Mouse (Mus musculus) monocyte, adult 5-6 weeks (primary cell): Measurements from ENCODE around the gene Cyth1. TPM values are rescaled to one million over a fixed set of nuclear protein-coding genes. Genes with fewer than 3 reads are reported as not detected.
A peak's percentile ranks its signal among the peaks of the same experiment; 100 is the strongest.

ENCODE experiments used
- ATAC-seq: fragments of 153-309, 156-312 bp; replicated peaks from 2 replicates; pipeline ENCODE4 v1.8.0; 2017; ENCODE audit warnings: mild to moderate bottlenecking; ENCODE audit not compliant: low TSS enrichment, insufficient number of reproducible peaks, severe bottlenecking, poor library complexity, low FRiP score
- total RNA-seq: library from RNA; stranded (forward); fragments of 200-1000, 200-491, 200-594 nt; gene quantifications from 3 replicates; pipeline ENCODE4 v1.2.3, GENCODE M21; 2017

The Cyth1 gene
- total RNA-seq, 1 experiment from 2014 or later, result 110 TPM

DNA sequence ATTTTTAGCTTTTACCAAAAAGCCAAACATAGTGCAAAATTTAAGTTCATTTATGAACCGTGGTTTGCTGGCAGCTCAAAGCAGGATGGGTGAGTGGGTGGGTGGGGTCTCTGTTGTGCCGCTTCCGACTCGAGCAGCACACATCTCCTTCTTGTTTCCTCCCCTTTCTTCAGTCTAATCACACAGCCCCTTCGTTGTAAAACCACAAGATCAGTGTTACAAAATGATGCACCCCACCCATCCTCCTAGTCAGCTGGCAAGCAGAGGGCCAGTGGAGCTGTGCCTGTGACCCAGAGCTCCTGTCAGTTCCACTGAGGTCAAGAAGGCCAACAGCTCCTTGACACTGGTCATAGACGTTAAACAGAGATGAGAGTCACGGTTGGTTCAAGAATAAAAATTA is 20.7 kb downstream of the Cyth1 start:
- peak; percentile 69 for ATAC-seq

GRCm38 (mm10) chr11:118226850-118227249 is 21.5 kb downstream of the Cyth1 start:
- no peak for ATAC-seq

DNA sequence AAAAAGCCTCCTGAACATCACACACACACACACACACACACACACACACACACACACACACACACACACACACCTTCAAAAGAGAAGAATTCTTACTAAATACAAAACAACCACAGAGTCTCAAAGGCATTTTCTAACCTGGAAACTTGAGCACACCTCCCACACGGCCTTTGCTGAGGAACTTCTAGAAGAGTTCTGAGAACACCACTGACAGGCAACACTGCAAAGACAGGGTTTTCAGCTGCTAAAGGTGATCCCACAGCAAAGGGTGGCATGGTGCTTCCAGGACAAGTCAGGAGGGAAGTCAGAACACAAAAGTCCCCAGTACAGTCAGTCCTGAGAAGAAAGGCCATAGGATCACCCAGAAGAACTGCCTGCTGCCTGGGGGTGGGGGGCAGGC is 22.5 kb downstream of the Cyth1 start:
- ATAC-seq, result no peak

DNA sequence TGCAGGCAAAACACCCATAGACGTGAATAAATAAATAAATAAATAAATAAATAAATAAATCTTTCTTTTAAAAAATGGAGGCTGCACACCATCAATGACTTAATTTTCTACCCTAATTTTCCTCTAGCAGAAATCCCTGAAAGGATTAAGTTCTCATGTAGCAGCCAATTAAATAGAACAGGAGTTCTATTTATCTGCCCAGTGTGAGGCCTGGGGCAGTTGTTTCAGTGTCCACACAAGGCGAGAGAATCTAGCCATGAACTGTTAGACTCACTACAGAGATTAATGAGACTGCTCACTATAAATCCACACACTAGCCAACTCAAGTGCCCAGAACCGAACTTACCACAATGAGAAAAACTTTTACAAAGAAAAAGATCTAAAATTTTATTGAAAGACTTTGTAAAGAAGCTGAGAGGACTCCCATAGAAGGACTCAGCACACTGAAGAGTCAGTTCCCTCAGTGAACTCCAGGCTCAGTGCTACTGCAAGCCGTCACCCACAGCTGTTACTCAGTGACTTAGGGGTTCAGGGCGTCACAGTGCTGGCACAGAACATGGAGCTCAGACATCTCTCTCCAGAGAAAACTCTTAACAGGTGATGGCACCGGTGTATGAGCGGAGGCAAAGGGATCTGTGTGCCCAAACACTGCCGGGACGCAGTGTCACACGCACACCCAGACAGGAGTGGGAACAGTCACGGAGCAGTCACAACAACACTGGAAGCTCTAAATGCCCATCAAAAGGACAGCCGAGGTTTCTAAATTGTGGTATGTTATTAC is 23.1 kb downstream of the Cyth1 start:
- ATAC-seq, result no peak

DNA sequence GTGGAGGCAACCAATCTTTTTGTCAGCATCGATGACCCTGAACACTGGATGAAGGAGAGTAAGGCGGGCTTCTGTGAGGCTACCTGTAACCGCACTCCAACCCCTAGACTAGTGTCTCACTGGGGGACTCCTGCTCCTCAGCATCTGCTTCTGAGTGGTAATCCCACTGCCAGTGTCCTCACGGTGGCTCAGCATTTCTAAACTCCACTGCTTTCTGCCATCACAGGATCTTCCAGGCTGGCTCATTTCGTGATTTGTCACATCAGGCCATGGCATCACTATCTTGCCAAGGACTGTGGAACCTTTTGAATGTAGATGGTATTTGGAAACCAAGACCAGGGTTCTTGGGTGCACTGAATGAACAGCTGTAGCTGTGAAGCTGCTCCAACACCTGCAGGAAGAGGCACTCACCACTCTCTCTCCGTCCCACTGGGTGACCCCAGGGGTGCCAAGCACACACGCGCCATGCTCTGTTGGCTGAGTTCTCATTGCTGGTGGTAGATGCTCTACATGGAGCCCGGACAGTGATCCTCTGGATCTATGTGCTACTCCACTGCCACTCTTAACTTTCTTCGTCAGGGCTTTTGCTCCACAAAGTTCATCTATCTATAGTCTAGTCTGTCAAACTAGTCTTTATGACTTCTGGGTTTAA is 24.9 kb downstream of the Cyth1 start:
- ATAC-seq, result no peak

- ATAC-seq, result no peak
Observed at GRCm38 (mm10) chr11:118222917-118223316, 25.5 kb downstream of the Cyth1 start.

- ATAC-seq, result no peak
Observed at GRCm38 (mm10) chr11:118222351-118222885, 26.0 kb downstream of the Cyth1 start.

DNA sequence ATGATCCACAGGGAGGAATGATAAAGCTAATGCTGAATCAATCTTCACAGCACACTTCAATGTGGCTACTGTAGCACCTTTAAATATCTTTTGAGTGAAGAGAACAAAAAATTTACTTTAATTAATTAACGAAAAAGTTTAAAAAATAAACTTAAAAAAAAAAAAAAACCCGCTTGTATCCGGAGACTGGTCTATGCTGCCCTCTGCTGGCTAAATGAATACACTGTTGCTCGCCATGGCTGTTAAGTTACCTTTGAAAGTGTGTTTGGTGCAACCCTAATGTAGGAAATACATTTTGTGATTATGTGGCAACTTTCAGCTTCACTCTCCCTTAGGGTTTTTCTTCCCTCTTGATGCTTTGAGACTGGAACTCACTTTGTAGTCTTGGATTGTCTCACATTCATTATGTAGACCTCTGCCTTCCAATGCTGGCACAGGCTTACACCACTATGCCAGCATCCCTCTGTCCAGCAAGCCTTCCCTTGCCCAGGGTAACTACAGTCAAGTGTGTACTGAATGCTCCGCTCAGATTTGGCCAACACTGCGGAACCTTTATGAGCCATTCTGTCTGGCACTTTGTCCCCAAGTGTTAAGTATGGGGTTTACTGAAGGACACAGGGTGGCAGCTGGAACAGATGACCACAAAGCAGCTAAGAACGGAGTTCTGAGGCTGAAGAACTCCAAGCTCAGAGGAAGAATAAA is 27.7 kb downstream of the Cyth1 start:
- ATAC-seq, result 0 out of 2 replicates have a peak, but pooled peaks have one; percentile 56

DNA sequence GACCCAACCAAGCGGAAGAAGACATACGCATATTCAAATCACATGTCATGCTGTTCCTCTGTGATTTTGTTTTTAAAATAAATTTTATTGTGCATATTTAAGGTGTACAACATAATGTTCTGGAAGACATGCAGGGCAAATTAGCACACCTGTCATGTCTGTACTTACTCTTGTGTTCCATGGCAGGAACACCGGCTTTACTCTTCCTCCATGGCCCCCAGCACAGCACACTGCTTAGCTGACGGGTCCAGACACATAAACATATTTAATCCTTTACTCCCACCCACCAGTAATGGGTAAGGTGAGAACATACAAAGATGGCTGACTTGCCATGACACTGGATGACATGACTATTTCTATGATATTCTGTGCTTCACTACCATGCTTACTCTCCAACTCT is 29.3 kb downstream of the Cyth1 start:
- ATAC-seq, result no peak

- no peak for ATAC-seq
Observed at GRCm38 (mm10) chr11:118216468-118216867, 31.9 kb downstream of the Cyth1 start.

DNA sequence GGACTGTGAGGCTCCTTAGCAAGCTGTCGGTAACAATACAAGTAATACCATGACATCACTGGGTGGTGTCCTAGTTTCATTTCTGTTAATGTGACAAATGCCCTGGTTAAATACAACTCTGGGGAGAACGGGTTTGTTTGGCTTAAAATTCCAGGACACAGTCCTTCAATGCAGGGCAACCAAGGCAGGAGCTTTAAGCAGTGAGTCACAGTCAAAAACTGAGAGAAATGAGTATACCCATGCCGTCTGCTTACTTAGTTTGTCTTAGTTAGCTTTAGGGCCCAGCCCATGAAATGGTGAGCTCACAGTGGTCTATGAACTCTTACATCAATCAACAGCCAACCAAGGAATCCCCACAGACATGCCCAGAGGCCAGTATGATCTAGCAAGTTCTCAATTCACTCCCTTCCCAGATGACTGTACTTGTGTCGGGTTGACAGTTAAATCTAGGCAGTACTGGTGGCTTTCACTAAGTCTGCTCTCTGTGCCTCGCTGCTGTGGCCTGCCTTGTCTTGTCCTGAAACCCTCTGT is 32.4 kb downstream of the Cyth1 start:
- ATAC-seq, result no peak

- peak; percentile 64 for ATAC-seq
Observed at GRCm38 (mm10) chr11:118212636-118213112, 35.7 kb downstream of the Cyth1 start.

DNA sequence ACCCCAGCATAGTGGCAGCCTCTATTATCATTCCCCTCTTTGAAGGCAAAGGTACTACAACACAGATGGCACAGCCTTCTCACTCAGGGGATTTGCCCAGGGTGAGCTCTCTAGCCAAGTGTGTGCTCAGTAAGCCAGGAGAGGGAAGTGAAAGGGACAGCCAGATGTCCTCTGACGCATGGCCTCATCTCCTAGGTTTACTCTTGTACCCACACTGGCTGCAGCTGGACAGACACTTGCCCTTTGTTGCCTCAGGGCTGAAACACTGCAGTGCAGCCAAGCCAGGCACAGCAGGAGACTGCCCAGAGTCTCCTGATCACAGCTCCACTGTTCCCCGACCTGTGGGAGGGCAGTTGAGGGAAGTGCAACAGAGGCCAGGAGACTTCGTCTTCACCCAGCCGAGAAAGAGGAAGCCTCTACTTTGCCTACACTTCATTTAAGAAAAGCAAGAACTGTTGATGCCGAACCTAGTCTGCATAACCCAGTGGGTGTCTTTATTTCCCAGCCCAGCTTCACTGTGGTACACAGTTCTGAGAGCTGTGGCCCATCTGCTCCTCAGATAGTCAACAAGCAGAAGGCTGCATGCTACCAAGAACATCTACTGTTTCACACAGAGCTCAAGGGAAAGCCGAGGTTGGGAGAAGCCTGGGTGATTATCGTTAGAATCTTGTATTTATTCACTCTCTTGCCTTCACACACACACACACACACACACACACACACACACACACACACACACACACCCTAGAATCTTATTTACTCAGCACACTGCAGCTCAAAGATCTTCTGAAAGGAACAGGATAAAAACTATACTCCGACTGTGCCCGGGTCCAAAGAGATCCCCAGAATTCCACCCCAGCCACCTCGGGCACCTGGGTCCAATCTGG is 36.4 kb downstream of the Cyth1 start:
- ATAC-seq, result peak; percentile 56

- peak; percentile 51 for ATAC-seq
Observed at GRCm38 (mm10) chr11:118210962-118211361, 37.4 kb downstream of the Cyth1 start.

GRCm38 (mm10) chr11:118210116-118210515 is 38.3 kb downstream of the Cyth1 start:
- ATAC-seq, result no peak

DNA sequence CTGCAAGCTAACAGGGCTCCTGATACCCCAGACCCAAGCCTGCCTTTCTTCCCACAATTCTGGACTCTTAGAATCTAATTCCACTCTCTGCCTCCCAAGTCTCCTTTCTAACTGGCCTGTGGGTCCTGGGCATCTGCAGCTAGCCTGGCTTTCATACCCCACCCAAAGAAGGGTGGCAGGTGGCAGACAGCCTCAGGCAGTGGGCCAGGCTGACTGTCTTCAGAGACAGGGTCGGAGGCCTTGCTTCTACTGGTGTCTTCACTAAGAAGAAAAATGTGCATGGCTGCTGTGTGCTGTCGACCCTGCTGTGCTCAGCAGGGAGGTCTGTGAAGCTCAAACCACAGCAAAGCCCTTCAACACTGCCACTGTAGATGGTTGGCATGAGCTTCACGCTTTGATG is 39.0 kb downstream of the Cyth1 start:
- ATAC-seq, result no peak

GRCm38 (mm10) chr11:118208672-118209272 is 39.6 kb downstream of the Cyth1 start:
- no peak for ATAC-seq
